8 mouse cellular contexts compared by ENCODE assay signal in the genomic region with DNA sequence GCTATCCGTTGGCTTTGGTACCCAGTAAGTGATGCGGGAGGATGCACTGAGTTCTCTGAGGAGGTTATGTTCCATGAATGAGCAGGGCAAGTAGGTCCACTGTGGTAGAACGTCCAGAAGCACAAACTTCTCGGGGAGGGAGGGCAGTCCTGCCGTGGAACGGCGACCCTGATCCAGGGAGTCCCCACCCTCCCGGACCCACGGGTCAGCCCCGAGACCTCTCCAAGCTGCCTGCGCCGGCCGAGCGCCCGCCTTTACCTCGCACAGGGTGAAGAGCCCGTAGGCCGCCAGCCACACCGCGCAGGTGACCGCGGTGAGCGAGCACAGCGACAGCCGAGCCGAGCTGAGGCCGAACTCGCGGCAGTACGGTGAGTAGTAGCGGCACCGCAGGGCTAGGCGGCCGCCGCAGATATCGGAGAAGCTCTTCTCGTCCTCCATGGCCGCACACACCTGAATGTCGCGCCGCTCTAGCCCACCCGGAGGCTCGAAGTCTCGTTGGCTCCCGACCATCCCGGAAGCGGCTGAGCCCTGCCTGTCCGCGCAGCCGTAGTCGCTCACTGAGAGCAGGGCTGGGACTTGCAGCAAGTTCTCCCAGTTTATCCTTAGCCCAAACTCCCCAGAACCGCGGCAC. TPM values are rescaled to one million over a fixed set of nuclear protein-coding genes. Genes with fewer than 3 reads are reported as not detected.
DNase-seq lines count a peak whose midpoint lies in the region; ATAC-seq lines count a peak whose summit lies in the region.

A gene (minus strand): TSS at position 470 of the 631 bp plus-strand sequence.

- peak; percentile 89 for DNase-seq in T-cell, adult 2 months (ENCODE audit: low spot score)
- peak; percentile 88 to 90 for DNase-seq in cerebellum, postnatal 36 days
- DNase-seq in frontal cortex, postnatal 36 days (ENCODE audit: low spot score in 2 of 2), result peak; percentile 82 to 85
- peak; percentile 81 to 89 for DNase-seq in left cerebral cortex, adult 18-20 months (ENCODE audit: low spot score in 2 of 2)
- DNase-seq in right cerebral cortex, adult 18-20 months, result peak; percentile 90
- DNase-seq in urinary bladder, postnatal 10 days (ENCODE audit: low spot score), result peak; percentile 49

- peak within 1 kb of the TSS; percentile 57 for H3K4me2 ChIP-seq in hindbrain, embryonic 15.5 days

- peak within 1 kb of the TSS; percentile 81 for H3K9ac ChIP-seq in hindbrain, embryonic 15.5 days

- H3K4me3 ChIP-seq in hindbrain, embryonic 15.5 days, result peak within 1 kb of the TSS; percentile 66
- H3K4me3 ChIP-seq in macrophage (ENCODE audit: inconsistent target), result peak within 1 kb of the TSS; percentile 34

- H3K27ac ChIP-seq in hindbrain, embryonic 15.5 days (replicated peaks), result peak within 1 kb of the TSS; percentile 77
- H3K27ac ChIP-seq in macrophage, result no peak within 1 kb of the TSS

- ATAC-seq in hindbrain, embryonic 15.5 days (ENCODE audit: low FRiP score, low read depth), result peak; percentile 98

- no peaks in the 10 kb centered on the region for H3K36me3 ChIP-seq in hindbrain, embryonic 15.5 days
- H3K36me3 ChIP-seq in macrophage (ENCODE audit: inconsistent target), result no peaks in the 10 kb centered on the region

- peaks cover 10% of the 10 kb centered on the region for H3K4me1 ChIP-seq in hindbrain, embryonic 15.5 days (replicated peaks)

- WGBS in hindbrain, embryonic 15.5 days, result under 1% methylated on average over 53 of the region's 53 CpGs
- under 1% methylated on average over 50 of the region's 53 CpGs for WGBS in macrophage (ENCODE audit: missing documents)

- H3K9me3 ChIP-seq in hindbrain, embryonic 15.5 days, result no peaks in the 10 kb centered on the region

- no peaks in the 10 kb centered on the region for H3K27me3 ChIP-seq in hindbrain, embryonic 15.5 days

- H3K79me2 ChIP-seq in macrophage (ENCODE audit: inconsistent target), result no peaks in the 10 kb centered on the region

RNA-seq across cellular contexts. Expression of the gene that starts here (rescaled TPM):
- 21.6 and 21.9 TPM in 2 replicates for polyA plus RNA-seq in hindbrain, embryonic 15.5 days (2015; fragmentation: Nextera tagmentation; extraction: Ambion mirVana)
- 1 to 10 TPM; 8.3 to 9.6 TPM for total RNA-seq in left cerebral cortex, adult 18-20 months (2021)
- total RNA-seq in macrophage (2018; cell fraction: chromatin; rRNA removed), result 10 to 100 TPM in 4 of 26 experiments, 1 to 10 TPM in 20, under 1 TPM in 2; 0.99 to 16.4 (median 4.1) TPM
- total RNA-seq in macrophage (2018; cell fraction: cytosol; rRNA removed), result 10 to 100 TPM in 19 of 26 experiments, 1 to 10 TPM in 7; 5.4 to 16.0 (median 12.1) TPM
- total RNA-seq in macrophage (2018; cell fraction: nucleus; rRNA removed), result 10 to 100 TPM in 8 of 26 experiments, 1 to 10 TPM in 18; 1.8 to 19.6 (median 6.7) TPM
- polyA plus RNA-seq in macrophage (2018), result 9.8 to 11.4 TPM (median 10.7 TPM) in 3 replicates
